Mouse (Mus musculus): ENCODE results near the gene Hivep3.

Hivep3 gene

GRCm38 (mm10) chr4:119761459-119762121 lies 28.0 kb downstream of the Hivep3 start:
- no peak for DNase-seq (ENCODE audit: low read depth)

GRCm38 (mm10) chr4:119762171-119762570 lies 28.6 kb downstream of the Hivep3 start:
- DNase-seq (ENCODE audit: low read depth) = no peak

- no peak for DNase-seq (ENCODE audit: low read depth)
These were observed 34.5 kb downstream of the Hivep3 start for GRCm38 (mm10) chr4:119768046-119768445.

GRCm38 (mm10) chr4:119775913-119776312 lies 42.3 kb downstream of the Hivep3 start:
- DNase-seq (ENCODE audit: low read depth) = no peak

GRCm38 (mm10) chr4:119777146-119777545 lies 43.6 kb downstream of the Hivep3 start:
- no peak for DNase-seq (ENCODE audit: low read depth)

GRCm38 (mm10) chr4:119779561-119780400 lies 46.2 kb downstream of the Hivep3 start:
- DNase-seq (ENCODE audit: low read depth) = no peak

- DNase-seq (ENCODE audit: low read depth) = no peak
These were observed 47.3 kb downstream of the Hivep3 start for GRCm38 (mm10) chr4:119780881-119781280.

- DNase-seq (ENCODE audit: low read depth) = peak; percentile 92
These were observed 51.4 kb downstream of the Hivep3 start for GRCm38 (mm10) chr4:119784959-119785358.

GRCm38 (mm10) chr4:119786307-119786706 lies 52.7 kb downstream of the Hivep3 start:
- peak; percentile 45 for DNase-seq (ENCODE audit: low read depth)

- no peak for DNase-seq (ENCODE audit: low read depth)
These were observed 53.1 kb downstream of the Hivep3 start for GRCm38 (mm10) chr4:119786721-119787120.

GRCm38 (mm10) chr4:119788746-119789145 lies 55.2 kb downstream of the Hivep3 start:
- no peak for DNase-seq (ENCODE audit: low read depth)

GRCm38 (mm10) chr4:119789495-119790148 lies 56.0 kb downstream of the Hivep3 start:
- no peak for DNase-seq (ENCODE audit: low read depth)

- DNase-seq (ENCODE audit: low read depth) = no peak
These were observed 65.3 kb downstream of the Hivep3 start for GRCm38 (mm10) chr4:119798891-119799290.

- DNase-seq (ENCODE audit: low read depth) = no peak
These were observed 73.0 kb downstream of the Hivep3 start for GRCm38 (mm10) chr4:119806556-119806955.

- DNase-seq (ENCODE audit: low read depth) = peak; percentile 42
These were observed 73.8 kb downstream of the Hivep3 start for GRCm38 (mm10) chr4:119807359-119807758.

- peak; percentile 82 for DNase-seq (ENCODE audit: low read depth)
These were observed 75.7 kb downstream of the Hivep3 start for GRCm38 (mm10) chr4:119809245-119809644.

GRCm38 (mm10) chr4:119812775-119813174 lies 79.2 kb downstream of the Hivep3 start:
- DNase-seq (ENCODE audit: low read depth) = peak; percentile 75

GRCm38 (mm10) chr4:119813500-119814184 lies 80.1 kb downstream of the Hivep3 start:
- DNase-seq (ENCODE audit: low read depth) = peak; percentile 30

- DNase-seq (ENCODE audit: low read depth) = no peak
These were observed 80.9 kb downstream of the Hivep3 start for GRCm38 (mm10) chr4:119814185-119815132.

GRCm38 (mm10) chr4:119815133-119815792 lies 81.7 kb downstream of the Hivep3 start:
- DNase-seq (ENCODE audit: low read depth) = no peak

- DNase-seq (ENCODE audit: low read depth) = no peak
These were observed 82.2 kb downstream of the Hivep3 start for GRCm38 (mm10) chr4:119815793-119816161.

All from induced T-regulatory cell, adult 2 months (primary cell).